Mouse (Mus musculus): Measurements from ENCODE around the gene Strip2. TPM values are rescaled to one million over a fixed set of nuclear protein-coding genes. Genes with fewer than 3 reads are reported as not detected.

Strip2 gene
- polyA plus RNA-seq, 1 experiment from 2014 or later = 1.5 TPM

DNA sequence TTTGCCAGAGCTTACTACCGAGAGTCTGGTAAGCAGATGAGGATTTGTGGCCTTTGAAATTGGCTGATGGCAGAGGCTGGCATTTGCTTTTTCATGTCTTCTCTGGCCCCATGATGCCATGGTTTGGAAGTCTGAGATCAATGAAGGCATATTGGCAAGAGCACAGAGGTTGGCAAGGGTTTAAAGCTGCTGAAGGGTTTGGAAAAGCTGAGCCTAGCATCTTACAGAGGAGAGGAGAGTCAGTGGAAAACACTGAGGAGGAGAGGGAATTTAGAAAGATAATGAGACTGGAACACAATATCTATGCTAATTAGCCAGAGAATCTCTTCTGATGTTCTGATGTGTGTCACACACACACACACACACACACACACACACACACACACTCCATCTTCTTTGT lies 27.7 kb downstream of the Strip2 start:
- H3K9me3 ChIP-seq (ENCODE audit: low read length) = no peaks in the 10 kb centered on the region
- no peaks in the 10 kb centered on the region for H3K36me3 ChIP-seq (ENCODE audit: insufficient read depth, low read length)
- no peak overlapping the region for H3K4me3 ChIP-seq (ENCODE audit: low read length)
- H3K27ac ChIP-seq (ENCODE audit: low read length) = no peak overlapping the region
- no peak overlapping the region for H3K9ac ChIP-seq (replicated peaks; ENCODE audit: low read length)
- 74% methylated on average over 1 of the region's 1 CpGs for WGBS
- H3K4me2 ChIP-seq (replicated peaks; ENCODE audit: low read depth, low read length) = no peak overlapping the region
- no peak for ATAC-seq (ENCODE audit: low FRiP score, low TSS enrichment)
- H3K27me3 ChIP-seq (ENCODE audit: insufficient read depth, low read length) = no peaks in the 10 kb centered on the region
- no peaks in the 10 kb centered on the region for H3K4me1 ChIP-seq (ENCODE audit: insufficient read depth, low read length)

GRCm38 (mm10) chr6:29946568-29946967 lies 29.8 kb downstream of the Strip2 start:
- 76% methylated on average over 2 of the region's 2 CpGs for WGBS

DNA sequence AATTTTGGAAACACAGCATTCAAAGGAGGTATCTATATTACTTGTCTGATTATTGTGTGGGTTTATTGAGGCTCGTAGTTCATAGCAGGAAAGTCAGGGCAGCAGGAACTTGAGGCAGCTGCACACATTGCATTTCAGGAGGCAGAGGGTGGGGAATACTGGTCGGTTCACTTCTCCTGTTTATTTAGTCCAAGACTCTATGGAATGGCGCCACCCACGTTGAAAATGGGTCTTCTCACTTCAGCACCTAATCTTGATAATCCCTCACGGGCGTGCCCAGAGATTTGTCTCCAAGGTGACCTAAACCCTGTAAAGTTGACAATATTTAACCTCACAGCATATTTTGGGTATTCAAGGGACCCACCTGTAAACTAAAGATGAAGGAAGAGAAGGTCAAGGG lies 31.0 kb downstream of the Strip2 start:
- Histone ChIP-seq H3K4me1 (ENCODE audit: insufficient read depth, low read length) (no peaks in the 10 kb centered on the region), H3K27me3 (ENCODE audit: insufficient read depth, low read length) (no peaks in the 10 kb centered on the region), H3K4me2 (replicated peaks; ENCODE audit: low read depth, low read length) (no peak overlapping the region), H3K4me3 (ENCODE audit: low read length) (no peak overlapping the region), H3K27ac (ENCODE audit: low read length) (no peak overlapping the region), H3K9me3 (ENCODE audit: low read length) (no peaks in the 10 kb centered on the region), H3K36me3 (ENCODE audit: insufficient read depth, low read length) (no peaks in the 10 kb centered on the region), H3K9ac (replicated peaks; ENCODE audit: low read length) (no peak overlapping the region)
- WGBS = 61% methylated on average over 6 of the region's 6 CpGs
- no peak for ATAC-seq (ENCODE audit: low FRiP score, low TSS enrichment)

More at GRCm38 (mm10) chr6:29946568-29946967, 29.8 kb downstream of the Strip2 start:
- no peak overlapping the region for H3K4me3 ChIP-seq (ENCODE audit: low read length)
- no peaks in the 10 kb centered on the region for H3K36me3 ChIP-seq (ENCODE audit: insufficient read depth, low read length)
- H3K27me3 ChIP-seq (ENCODE audit: insufficient read depth, low read length) = no peaks in the 10 kb centered on the region
- no peaks in the 10 kb centered on the region for H3K9me3 ChIP-seq (ENCODE audit: low read length)
- no peak overlapping the region for H3K9ac ChIP-seq (replicated peaks; ENCODE audit: low read length)
- no peak overlapping the region for H3K4me2 ChIP-seq (replicated peaks; ENCODE audit: low read depth, low read length)
- H3K4me1 ChIP-seq (ENCODE audit: insufficient read depth, low read length) = no peaks in the 10 kb centered on the region
- H3K27ac ChIP-seq (ENCODE audit: low read length) = no peak overlapping the region
- ATAC-seq (ENCODE audit: low FRiP score, low TSS enrichment) = no peak

- no peak overlapping the region for H3K4me3 ChIP-seq (ENCODE audit: low read length)
- no peak for ATAC-seq (ENCODE audit: low FRiP score, low TSS enrichment)
- H3K36me3 ChIP-seq (ENCODE audit: insufficient read depth, low read length) = no peaks in the 10 kb centered on the region
- H3K4me2 ChIP-seq (replicated peaks; ENCODE audit: low read depth, low read length) = no peak overlapping the region
- no peak overlapping the region for H3K27ac ChIP-seq (ENCODE audit: low read length)
- H3K27me3 ChIP-seq (ENCODE audit: insufficient read depth, low read length) = no peaks in the 10 kb centered on the region
- no peaks in the 10 kb centered on the region for H3K4me1 ChIP-seq (ENCODE audit: insufficient read depth, low read length)
- 85% methylated on average over 4 of the region's 4 CpGs for WGBS
- H3K9me3 ChIP-seq (ENCODE audit: low read length) = no peaks in the 10 kb centered on the region
- no peak overlapping the region for H3K9ac ChIP-seq (replicated peaks; ENCODE audit: low read length)
These were observed 39.9 kb downstream of the Strip2 start for GRCm38 (mm10) chr6:29956749-29957148.

GRCm38 (mm10) chr6:29958669-29959068 lies 41.9 kb downstream of the Strip2 start:
- ATAC-seq (ENCODE audit: low FRiP score, low TSS enrichment) = no peak

DNA sequence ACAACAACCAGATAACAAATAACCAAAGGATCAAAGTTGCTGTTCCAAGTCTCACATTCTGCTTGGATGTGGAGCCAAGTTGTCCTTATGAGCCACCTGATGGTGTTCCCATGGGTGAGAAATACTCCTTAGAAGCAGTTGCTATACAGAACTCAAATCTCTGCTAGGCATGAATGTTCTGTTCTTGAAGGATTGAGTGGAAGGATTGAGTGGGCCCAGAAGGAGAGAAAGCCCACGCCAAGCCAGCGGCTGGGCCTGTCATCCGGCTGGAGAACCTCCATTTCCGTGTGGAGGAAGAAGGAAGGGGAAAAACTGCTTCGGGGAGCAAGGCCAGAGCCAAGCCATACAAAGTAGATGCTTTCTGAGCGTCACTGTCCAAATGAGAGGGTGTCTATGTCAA lies 44.3 kb downstream of the Strip2 start:
- H3K27ac ChIP-seq (ENCODE audit: low read length) = no peak overlapping the region
- WGBS = 88% methylated on average over 6 of the region's 6 CpGs
- ATAC-seq (ENCODE audit: low FRiP score, low TSS enrichment) = no peak

More at GRCm38 (mm10) chr6:29958669-29959068, 41.9 kb downstream of the Strip2 start:
- H3K4me1 ChIP-seq (ENCODE audit: insufficient read depth, low read length) = no peaks in the 10 kb centered on the region
- H3K27ac ChIP-seq (ENCODE audit: low read length) = no peak overlapping the region
- no peak overlapping the region for H3K4me3 ChIP-seq (ENCODE audit: low read length)
- H3K27me3 ChIP-seq (ENCODE audit: insufficient read depth, low read length) = no peaks in the 10 kb centered on the region
- H3K4me2 ChIP-seq (replicated peaks; ENCODE audit: low read depth, low read length) = no peak overlapping the region
- 84% methylated on average over 3 of the region's 3 CpGs for WGBS
- H3K9ac ChIP-seq (replicated peaks; ENCODE audit: low read length) = no peak overlapping the region
- H3K36me3 ChIP-seq (ENCODE audit: insufficient read depth, low read length) = no peaks in the 10 kb centered on the region
- no peaks in the 10 kb centered on the region for H3K9me3 ChIP-seq (ENCODE audit: low read length)

DNA sequence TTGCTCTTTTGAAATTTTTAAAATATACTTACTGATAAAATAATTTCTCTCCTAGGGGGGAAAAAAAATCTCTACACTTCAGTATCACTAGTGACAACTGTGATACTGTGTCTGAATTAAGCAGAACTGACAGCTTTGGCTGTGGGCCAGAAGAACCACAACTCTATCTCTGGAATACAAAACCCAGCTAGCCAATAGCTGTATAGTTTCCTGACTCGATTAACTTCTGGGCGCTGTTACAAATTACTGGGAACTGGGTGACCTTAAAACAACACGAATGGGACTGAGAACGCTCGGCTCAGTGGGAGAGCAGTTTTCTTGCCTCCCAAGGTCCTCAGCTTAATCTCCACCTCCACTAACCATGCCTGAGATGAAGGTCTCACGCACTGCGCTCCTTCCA lies 51.1 kb downstream of the Strip2 start:
- Histone ChIP-seq H3K36me3 (ENCODE audit: insufficient read depth, low read length) (no peaks in the 10 kb centered on the region), H3K27me3 (ENCODE audit: insufficient read depth, low read length) (no peaks in the 10 kb centered on the region), H3K4me1 (ENCODE audit: insufficient read depth, low read length) (no peaks in the 10 kb centered on the region), H3K9ac (replicated peaks; ENCODE audit: low read length) (no peak overlapping the region), H3K27ac (ENCODE audit: low read length) (no peak overlapping the region), H3K4me2 (replicated peaks; ENCODE audit: low read depth, low read length) (no peak overlapping the region), H3K9me3 (ENCODE audit: low read length) (no peaks in the 10 kb centered on the region), H3K4me3 (ENCODE audit: low read length) (no peak overlapping the region)
- WGBS = 67% methylated on average over 7 of the region's 7 CpGs
- no peak for ATAC-seq (ENCODE audit: low FRiP score, low TSS enrichment)

More for the DNA sequence above, 44.3 kb downstream of the Strip2 start:
- no peaks in the 10 kb centered on the region for H3K4me1 ChIP-seq (ENCODE audit: insufficient read depth, low read length)
- H3K4me3 ChIP-seq (ENCODE audit: low read length) = no peak overlapping the region
- H3K9me3 ChIP-seq (ENCODE audit: low read length) = no peaks in the 10 kb centered on the region
- H3K27me3 ChIP-seq (ENCODE audit: insufficient read depth, low read length) = no peaks in the 10 kb centered on the region
- no peak overlapping the region for H3K9ac ChIP-seq (replicated peaks; ENCODE audit: low read length)
- H3K36me3 ChIP-seq (ENCODE audit: insufficient read depth, low read length) = no peaks in the 10 kb centered on the region
- H3K4me2 ChIP-seq (replicated peaks; ENCODE audit: low read depth, low read length) = no peak overlapping the region

DNA sequence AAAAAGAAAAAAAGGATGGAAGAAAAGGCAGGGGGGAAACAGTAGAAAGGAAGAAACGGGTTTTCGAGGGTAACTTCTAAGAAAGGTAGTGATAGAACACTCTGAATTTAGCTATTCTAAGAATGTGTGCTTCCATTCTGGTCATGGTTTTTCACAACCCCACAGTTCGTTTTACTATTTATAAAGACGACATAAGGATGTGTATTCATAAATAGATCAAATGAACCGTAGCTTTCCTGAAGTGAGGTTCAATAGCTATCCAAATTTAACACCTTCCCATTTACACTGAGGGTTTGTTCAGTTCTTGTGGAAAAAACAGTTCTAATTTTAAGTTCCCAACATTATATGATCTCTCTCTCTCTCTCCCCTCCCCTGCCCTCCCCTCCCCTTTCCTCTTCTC lies 56.5 kb downstream of the Strip2 start:
- Histone ChIP-seq H3K36me3 (ENCODE audit: insufficient read depth, low read length) (no peaks in the 10 kb centered on the region), H3K4me2 (replicated peaks; ENCODE audit: low read depth, low read length) (no peak overlapping the region), H3K27me3 (ENCODE audit: insufficient read depth, low read length) (no peaks in the 10 kb centered on the region), H3K9me3 (ENCODE audit: low read length) (no peaks in the 10 kb centered on the region), H3K4me3 (ENCODE audit: low read length) (no peak overlapping the region), H3K9ac (replicated peaks; ENCODE audit: low read length) (no peak overlapping the region), H3K4me1 (ENCODE audit: insufficient read depth, low read length) (no peaks in the 10 kb centered on the region), H3K27ac (ENCODE audit: low read length) (no peak overlapping the region)
- ATAC-seq (ENCODE audit: low FRiP score, low TSS enrichment) = no peak
- 82% methylated on average over 5 of the region's 5 CpGs for WGBS

DNA sequence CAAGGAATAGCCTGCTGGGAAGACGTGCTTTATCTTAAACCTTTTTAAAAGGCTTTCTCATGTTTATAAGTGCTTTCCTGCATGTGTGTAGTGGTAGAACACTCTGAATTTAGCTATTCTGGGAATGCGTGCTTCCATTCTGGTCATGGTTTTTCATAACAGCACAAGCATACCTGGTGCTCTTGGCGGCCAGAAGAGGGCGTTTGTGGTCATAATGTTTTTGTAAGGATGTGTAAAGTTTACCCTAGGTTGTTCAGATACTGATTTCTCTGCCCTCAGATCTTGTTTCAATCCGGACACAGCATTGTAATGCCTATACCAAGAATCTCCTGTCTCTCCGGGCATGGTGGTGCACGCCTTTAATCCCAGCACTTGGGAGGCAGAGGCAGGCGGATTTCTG lies 58.0 kb downstream of the Strip2 start:
- no peak overlapping the region for H3K9ac ChIP-seq (replicated peaks; ENCODE audit: low read length)
- WGBS = 72% methylated on average over 8 of the region's 8 CpGs

DNA sequence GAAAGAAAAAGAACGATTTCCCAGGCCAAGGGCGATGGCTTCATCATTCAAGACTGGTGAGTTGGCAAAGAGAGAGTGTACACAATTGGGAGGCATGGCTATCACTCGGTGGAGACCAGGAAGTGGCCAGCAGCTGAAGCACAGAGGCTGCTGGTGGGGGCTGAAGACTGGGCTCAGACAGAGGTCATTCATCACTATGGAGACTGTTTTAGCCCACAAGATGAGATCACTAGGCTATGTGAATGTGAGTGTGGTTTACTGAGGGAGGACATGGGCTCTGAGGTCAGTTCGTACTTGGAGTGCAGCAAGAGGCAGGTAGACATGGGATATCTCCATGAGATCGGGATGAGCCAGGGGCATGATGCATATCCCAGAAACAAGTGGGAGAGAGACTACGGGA lies 63.6 kb downstream of the Strip2 start:
- peaks cover under 1% of the 10 kb centered on the region; the same call in 1 of the 2 replicates for H3K4me1 ChIP-seq (ENCODE audit: insufficient read depth, low read length)
- H3K27me3 ChIP-seq (ENCODE audit: insufficient read depth, low read length) = no peaks in the 10 kb centered on the region
- H3K36me3 ChIP-seq (ENCODE audit: insufficient read depth, low read length) = no peaks in the 10 kb centered on the region
- H3K4me3 ChIP-seq (ENCODE audit: low read length) = no peak overlapping the region
- H3K27ac ChIP-seq (ENCODE audit: low read length) = no peak overlapping the region
- ATAC-seq (ENCODE audit: low FRiP score, low TSS enrichment) = no peak
- 87% methylated on average over 6 of the region's 6 CpGs for WGBS
- no peaks in the 10 kb centered on the region for H3K9me3 ChIP-seq (ENCODE audit: low read length)
- no peak overlapping the region for H3K4me2 ChIP-seq (replicated peaks; ENCODE audit: low read depth, low read length)
- no peak overlapping the region for H3K9ac ChIP-seq (replicated peaks; ENCODE audit: low read length)

More for the DNA sequence above, 58.0 kb downstream of the Strip2 start:
- no peaks in the 10 kb centered on the region for H3K27me3 ChIP-seq (ENCODE audit: insufficient read depth, low read length)
- ATAC-seq (ENCODE audit: low FRiP score, low TSS enrichment) = no peak
- H3K27ac ChIP-seq (ENCODE audit: low read length) = no peak overlapping the region
- H3K9me3 ChIP-seq (ENCODE audit: low read length) = no peaks in the 10 kb centered on the region
- no peaks in the 10 kb centered on the region for H3K4me1 ChIP-seq (ENCODE audit: insufficient read depth, low read length)
- H3K4me2 ChIP-seq (replicated peaks; ENCODE audit: low read depth, low read length) = no peak overlapping the region
- H3K36me3 ChIP-seq (ENCODE audit: insufficient read depth, low read length) = no peaks in the 10 kb centered on the region
- H3K4me3 ChIP-seq (ENCODE audit: low read length) = no peak overlapping the region
